Mouse (Mus musculus) hindbrain, embryonic 10.5 days (tissue): ENCODE measurements at regions not wholly inside any gene's neighbourhood (a gene's known extent, or its start where the extent isn't known, plus 50 kb on each side); places are given as distances from the start of the nearest gene placed in this dataset.

Source experiments
- DNase-seq: peaks from one replicate; pipeline ENCODE4 v3.0.0-alpha.2; 2017; ENCODE audit warnings: low spot score
- H3K27ac ChIP-seq: fragments of 300-500 bp; sonication (generic); 2 replicates; pipeline ENCODE4 v1.5.1; 2016; ENCODE audit warnings: mild to moderate bottlenecking, moderate library complexity
- H3K27me3 ChIP-seq: fragments of 300-500 bp; sonication (generic); 2 replicates; pipeline ENCODE4 v1.6.1; 2016; ENCODE audit warnings: mild to moderate bottlenecking; ENCODE audit not compliant: poor library complexity, insufficient read depth, severe bottlenecking
- H3K36me3 ChIP-seq: fragments of 300-500 bp; sonication (generic); 2 replicates; pipeline ENCODE4 v1.6.1; 2016; ENCODE audit warnings: mild to moderate bottlenecking, moderate library complexity
- H3K4me1 ChIP-seq: fragments of 300-500 bp; sonication (generic); replicated peaks from 2 replicates; pipeline ENCODE4 v1.6.1; 2016; ENCODE audit warnings: mild to moderate bottlenecking
- H3K4me3 ChIP-seq: fragments of 300-500 bp; sonication (generic); 2 replicates; pipeline ENCODE4 v1.5.1; 2016; ENCODE audit warnings: mild to moderate bottlenecking, moderate library complexity
- H3K9me3 ChIP-seq: fragments of 300-500 bp; sonication (generic); 2 replicates; pipeline ENCODE4 v1.6.1; 2016; ENCODE audit warnings: mild to moderate bottlenecking, moderate library complexity
- WGBS: fragments of 180-500 bp; shearing (Covaris S2); methylation state at CpG from one replicate; pipeline ENCODE4 v1.1.7; 2016; 5-methylcytosine and 5-hydroxymethylcytosine counted together

GRCm38 (mm10) chr15:61400720-61401119 lies 477.9 kb upstream of the A1bg start:
- Histone ChIP-seq H3K4me1 (peaks cover 2% of the 10 kb centered on the region), H3K27ac (no peak overlapping the region), H3K4me3 (no peak overlapping the region), H3K27me3 (no peaks in the 10 kb centered on the region), H3K9me3 (no peaks in the 10 kb centered on the region), H3K36me3 (no peaks in the 10 kb centered on the region)
- no peak for DNase-seq

GRCm38 (mm10) chr15:61399971-61400370 lies 477.2 kb upstream of the A1bg start:
- Histone ChIP-seq H3K36me3 (no peaks in the 10 kb centered on the region), H3K27ac (no peak overlapping the region), H3K27me3 (no peaks in the 10 kb centered on the region), H3K9me3 (no peaks in the 10 kb centered on the region), H3K4me3 (no peak overlapping the region), H3K4me1 (peaks cover 10% of the 10 kb centered on the region)
- DNase-seq = no peak
- WGBS = 85% methylated on average over 2 of the region's 2 CpGs

GRCm38 (mm10) chr15:61398829-61399228 lies 476.0 kb upstream of the A1bg start:
- H3K9me3 ChIP-seq = no peaks in the 10 kb centered on the region
- H3K4me1 ChIP-seq = peaks cover 14% of the 10 kb centered on the region
- H3K36me3 ChIP-seq = no peaks in the 10 kb centered on the region
- no peak for DNase-seq
- no peak overlapping the region for H3K4me3 ChIP-seq
- H3K27ac ChIP-seq = no peak overlapping the region
- 81% methylated on average over 3 of the region's 3 CpGs for WGBS
- no peaks in the 10 kb centered on the region for H3K27me3 ChIP-seq

GRCm38 (mm10) chr15:61397061-61397460 lies 474.2 kb upstream of the A1bg start:
- H3K27ac ChIP-seq = no peak overlapping the region

GRCm38 (mm10) chr15:61395296-61395826 lies 472.5 kb upstream of the A1bg start:
- 11% methylated on average over 8 of the region's 8 CpGs for whole genome bisulfite sequencing
- DNase-seq = peak; percentile 32
- no peaks in the 10 kb centered on the region for H3K9me3 ChIP-seq
- peaks cover 14% of the 10 kb centered on the region for H3K4me1 ChIP-seq
- no peaks in the 10 kb centered on the region for H3K27me3 ChIP-seq
- no peaks in the 10 kb centered on the region for H3K36me3 ChIP-seq
- 0 out of 2 replicates have a peak overlapping the region, but pooled peaks have one; percentile 9 for H3K27ac ChIP-seq
- H3K4me3 ChIP-seq = no peak overlapping the region

More at GRCm38 (mm10) chr15:61397061-61397460, 474.2 kb upstream of the A1bg start:
- H3K4me3 ChIP-seq = no peak overlapping the region
- no peaks in the 10 kb centered on the region for H3K9me3 ChIP-seq
- no peak for DNase-seq
- H3K27me3 ChIP-seq = no peaks in the 10 kb centered on the region
- 93% methylated on average over 3 of the region's 3 CpGs for WGBS
- peaks cover 14% of the 10 kb centered on the region for H3K4me1 ChIP-seq
- H3K36me3 ChIP-seq = no peaks in the 10 kb centered on the region

- Histone ChIP-seq H3K4me1 (no peaks in the 10 kb centered on the region), H3K27me3 (no peaks in the 10 kb centered on the region), H3K4me3 (no peak overlapping the region), H3K27ac (no peak overlapping the region), H3K36me3 (no peaks in the 10 kb centered on the region), H3K9me3 (0 out of 2 replicates have a peak, but pooled peaks cover 3% of the 10 kb centered on the region)
- WGBS = 71% methylated on average over 3 of the region's 3 CpGs
- DNase-seq = no peak
These were observed 457.9 kb upstream of the A1bg start for GRCm38 (mm10) chr15:61380666-61381065.

- Histone ChIP-seq H3K4me1 (no peaks in the 10 kb centered on the region), H3K36me3 (no peaks in the 10 kb centered on the region), H3K27me3 (no peaks in the 10 kb centered on the region), H3K27ac (no peak overlapping the region), H3K4me3 (no peak overlapping the region), H3K9me3 (no peaks in the 10 kb centered on the region)
- DNase-seq = no peak
- WGBS = 87% methylated on average over 3 of the region's 3 CpGs
These were observed 443.5 kb upstream of the A1bg start for GRCm38 (mm10) chr15:61366276-61366675.

GRCm38 (mm10) chr15:61365511-61365910 lies 442.7 kb upstream of the A1bg start:
- H3K9me3 ChIP-seq = no peaks in the 10 kb centered on the region
- no peaks in the 10 kb centered on the region for H3K36me3 ChIP-seq
- H3K27ac ChIP-seq = no peak overlapping the region
- no peaks in the 10 kb centered on the region for H3K4me1 ChIP-seq
- H3K4me3 ChIP-seq = no peak overlapping the region
- no peaks in the 10 kb centered on the region for H3K27me3 ChIP-seq
- DNase-seq = no peak
- WGBS = 75% methylated on average over 5 of the region's 5 CpGs

- no peak for DNase-seq
- no peaks in the 10 kb centered on the region for H3K36me3 ChIP-seq
- H3K27me3 ChIP-seq = no peaks in the 10 kb centered on the region
- no peaks in the 10 kb centered on the region for H3K4me1 ChIP-seq
- 80% methylated on average over 2 of the region's 2 CpGs for WGBS
- H3K9me3 ChIP-seq = no peaks in the 10 kb centered on the region
- H3K27ac ChIP-seq = no peak overlapping the region
- H3K4me3 ChIP-seq = no peak overlapping the region
These were observed 441.6 kb upstream of the A1bg start for GRCm38 (mm10) chr15:61364461-61364860.

- H3K4me1 ChIP-seq = no peaks in the 10 kb centered on the region
- H3K27ac ChIP-seq = no peak overlapping the region
- no peak overlapping the region for H3K4me3 ChIP-seq
- no peaks in the 10 kb centered on the region for H3K9me3 ChIP-seq
- WGBS = 86% methylated on average over 3 of the region's 3 CpGs
- no peaks in the 10 kb centered on the region for H3K36me3 ChIP-seq
- no peaks in the 10 kb centered on the region for H3K27me3 ChIP-seq
- DNase-seq = no peak
These were observed 438.4 kb upstream of the A1bg start for GRCm38 (mm10) chr15:61361254-61361653.

- H3K27me3 ChIP-seq = no peaks in the 10 kb centered on the region
These were observed 432.5 kb upstream of the A1bg start for GRCm38 (mm10) chr15:61355344-61355743.

GRCm38 (mm10) chr15:61351729-61352342 lies 429.0 kb upstream of the A1bg start:
- Histone ChIP-seq H3K4me3 (no peak overlapping the region), H3K27me3 (no peaks in the 10 kb centered on the region), H3K9me3 (no peaks in the 10 kb centered on the region), H3K36me3 (no peaks in the 10 kb centered on the region), H3K4me1 (no peaks in the 10 kb centered on the region), H3K27ac (no peak overlapping the region)
- no peak for DNase-seq
- 68% methylated on average over 5 of the region's 5 CpGs for WGBS

More at GRCm38 (mm10) chr15:61355344-61355743, 432.5 kb upstream of the A1bg start:
- DNase-seq = no peak
- no peaks in the 10 kb centered on the region for H3K36me3 ChIP-seq
- no peaks in the 10 kb centered on the region for H3K4me1 ChIP-seq
- H3K27ac ChIP-seq = no peak overlapping the region
- H3K4me3 ChIP-seq = no peak overlapping the region
- H3K9me3 ChIP-seq = no peaks in the 10 kb centered on the region

GRCm38 (mm10) chr15:61345101-61345500 lies 422.3 kb upstream of the A1bg start:
- WGBS = 76% methylated on average over 4 of the region's 4 CpGs
- no peak overlapping the region for H3K27ac ChIP-seq
- DNase-seq = no peak
- no peaks in the 10 kb centered on the region for H3K4me1 ChIP-seq
- H3K36me3 ChIP-seq = no peaks in the 10 kb centered on the region
- no peaks in the 10 kb centered on the region for H3K27me3 ChIP-seq
- no peaks in the 10 kb centered on the region for H3K9me3 ChIP-seq
- no peak overlapping the region for H3K4me3 ChIP-seq

- Histone ChIP-seq H3K4me1 (no peaks in the 10 kb centered on the region), H3K4me3 (no peak overlapping the region), H3K27me3 (no peaks in the 10 kb centered on the region), H3K27ac (no peak overlapping the region), H3K36me3 (no peaks in the 10 kb centered on the region), H3K9me3 (no peaks in the 10 kb centered on the region)
- no peak for DNase-seq
- 92% methylated on average over 1 of the region's 1 CpGs for whole genome bisulfite sequencing
These were observed 419.8 kb upstream of the A1bg start for GRCm38 (mm10) chr15:61342618-61343017.
